Mouse (Mus musculus): ENCODE results near the gene Myo3a. TPM values are rescaled to one million over a fixed set of nuclear protein-coding genes. Genes with fewer than 3 reads are reported as not detected.
"Not testable (repeated sequence)": the region's sequence is repeated elsewhere in the genome, so short reads cannot be mapped to it uniquely, and the experiment has no call there.

Myo3a gene
- polyA plus RNA-seq, 1 experiment from 2014 or later: not detected

- WGBS: 47% methylated on average over 1 of the region's 1 CpGs
- ATAC-seq (ENCODE audit: low read depth): no peak
- no peak overlapping the region for H3K27ac ChIP-seq (replicated peaks; ENCODE audit: low read depth, low read length)
- no peaks in the 10 kb centered on the region for H3K9me3 ChIP-seq (ENCODE audit: control insufficient read depth, low read length)
- H3K4me3 ChIP-seq (ENCODE audit: low read depth, low read length): no peak overlapping the region
- no peaks in the 10 kb centered on the region for H3K4me1 ChIP-seq (ENCODE audit: control insufficient read depth, insufficient read depth, low read length)
- no peaks in the 10 kb centered on the region for H3K27me3 ChIP-seq (replicated peaks; ENCODE audit: control insufficient read depth, insufficient read depth, low read length)
- H3K36me3 ChIP-seq (ENCODE audit: control insufficient read depth, insufficient read depth, low read length): no peaks in the 10 kb centered on the region
- no peak for DNase-seq (ENCODE audit: low spot score)
- no peak overlapping the region for H3K4me2 ChIP-seq (ENCODE audit: low read depth, low read length)
- no peak overlapping the region for H3K9ac ChIP-seq (ENCODE audit: low read depth, low read length)
These were observed 70.6 kb downstream of the Myo3a start for GRCm38 (mm10) chr2:22297913-22298312.

GRCm38 (mm10) chr2:22338269-22338857 is 111.1 kb downstream of the Myo3a start:
- Histone ChIP-seq H3K36me3 (ENCODE audit: control insufficient read depth, insufficient read depth, low read length) (no peaks in the 10 kb centered on the region), H3K27me3 (replicated peaks; ENCODE audit: control insufficient read depth, insufficient read depth, low read length) (no peaks in the 10 kb centered on the region), H3K27ac (replicated peaks; ENCODE audit: low read depth, low read length) (no peak overlapping the region), H3K9ac (ENCODE audit: low read depth, low read length) (peak overlapping the region; percentile 54), H3K4me1 (ENCODE audit: control insufficient read depth, insufficient read depth, low read length) (no peaks in the 10 kb centered on the region), H3K4me2 (ENCODE audit: low read depth, low read length) (peak overlapping the region; percentile 76), H3K9me3 (ENCODE audit: control insufficient read depth, low read length) (no peaks in the 10 kb centered on the region), H3K4me3 (ENCODE audit: low read depth, low read length) (peak overlapping the region; percentile 38)
- WGBS: 13% methylated on average over 10 of the region's 32 CpGs
- ATAC-seq (ENCODE audit: low read depth): peak; percentile 85; the same call in 1 of the 2 replicates
- peak; percentile 32 for DNase-seq (ENCODE audit: low spot score)

GRCm38 (mm10) chr2:22410511-22410910 is 183.2 kb downstream of the Myo3a start:
- H3K4me3 ChIP-seq (ENCODE audit: low read depth, low read length); ATAC-seq (ENCODE audit: low read depth); H3K9ac ChIP-seq (ENCODE audit: low read depth, low read length); DNase-seq (ENCODE audit: low spot score); H3K27me3 ChIP-seq (replicated peaks; ENCODE audit: control insufficient read depth, insufficient read depth, low read length); H3K9me3 ChIP-seq (ENCODE audit: control insufficient read depth, low read length); H3K4me1 ChIP-seq (ENCODE audit: control insufficient read depth, insufficient read depth, low read length); H3K4me2 ChIP-seq (ENCODE audit: low read depth, low read length); H3K27ac ChIP-seq (replicated peaks; ENCODE audit: low read depth, low read length); H3K36me3 ChIP-seq (ENCODE audit: control insufficient read depth, insufficient read depth, low read length): not testable (repeated sequence)
- WGBS: 94% methylated on average over 11 of the region's 11 CpGs

GRCm38 (mm10) chr2:22548421-22548820 is 321.1 kb downstream of the Myo3a start:
- Histone ChIP-seq H3K4me2 (ENCODE audit: low read depth, low read length) (no peak overlapping the region), H3K9ac (ENCODE audit: low read depth, low read length) (no peak overlapping the region), H3K27ac (replicated peaks; ENCODE audit: low read depth, low read length) (no peak overlapping the region), H3K4me3 (ENCODE audit: low read depth, low read length) (no peak overlapping the region), H3K4me1 (ENCODE audit: control insufficient read depth, insufficient read depth, low read length) (no peaks in the 10 kb centered on the region), H3K36me3 (ENCODE audit: control insufficient read depth, insufficient read depth, low read length) (no peaks in the 10 kb centered on the region), H3K9me3 (ENCODE audit: control insufficient read depth, low read length) (no peaks in the 10 kb centered on the region), H3K27me3 (replicated peaks; ENCODE audit: control insufficient read depth, insufficient read depth, low read length) (no peaks in the 10 kb centered on the region)
- ATAC-seq (ENCODE audit: low read depth): no peak
- WGBS: 87% methylated on average over 6 of the region's 6 CpGs
- DNase-seq (ENCODE audit: low spot score): no peak

- ATAC-seq (ENCODE audit: low read depth): peak; percentile 82
- 85% methylated on average over 14 of the region's 14 CpGs for WGBS
- H3K9me3 ChIP-seq (ENCODE audit: control insufficient read depth, low read length): not testable (repeated sequence)
These were observed 360.3 kb downstream of the Myo3a start for GRCm38 (mm10) chr2:22587469-22588169.

GRCm38 (mm10) chr2:22588170-22588541 is 360.9 kb downstream of the Myo3a start:
- H3K4me3 ChIP-seq (ENCODE audit: low read depth, low read length); DNase-seq (ENCODE audit: low spot score); H3K9me3 ChIP-seq (ENCODE audit: control insufficient read depth, low read length); H3K9ac ChIP-seq (ENCODE audit: low read depth, low read length); H3K27ac ChIP-seq (replicated peaks; ENCODE audit: low read depth, low read length); H3K27me3 ChIP-seq (replicated peaks; ENCODE audit: control insufficient read depth, insufficient read depth, low read length); H3K4me1 ChIP-seq (ENCODE audit: control insufficient read depth, insufficient read depth, low read length); H3K4me2 ChIP-seq (ENCODE audit: low read depth, low read length); H3K36me3 ChIP-seq (ENCODE audit: control insufficient read depth, insufficient read depth, low read length): not testable (repeated sequence)
- WGBS: 83% methylated on average over 5 of the region's 5 CpGs
- peak; percentile 44 for ATAC-seq (ENCODE audit: low read depth)

More at GRCm38 (mm10) chr2:22587469-22588169, 360.3 kb downstream of the Myo3a start:
- H3K4me3 ChIP-seq (ENCODE audit: low read depth, low read length); DNase-seq (ENCODE audit: low spot score); H3K36me3 ChIP-seq (ENCODE audit: control insufficient read depth, insufficient read depth, low read length); H3K27me3 ChIP-seq (replicated peaks; ENCODE audit: control insufficient read depth, insufficient read depth, low read length); H3K9ac ChIP-seq (ENCODE audit: low read depth, low read length); H3K4me1 ChIP-seq (ENCODE audit: control insufficient read depth, insufficient read depth, low read length); H3K4me2 ChIP-seq (ENCODE audit: low read depth, low read length); H3K27ac ChIP-seq (replicated peaks; ENCODE audit: low read depth, low read length): not testable (repeated sequence)

- H3K36me3 ChIP-seq (ENCODE audit: control insufficient read depth, insufficient read depth, low read length); H3K4me1 ChIP-seq (ENCODE audit: control insufficient read depth, insufficient read depth, low read length); H3K27ac ChIP-seq (replicated peaks; ENCODE audit: low read depth, low read length); H3K27me3 ChIP-seq (replicated peaks; ENCODE audit: control insufficient read depth, insufficient read depth, low read length); H3K9me3 ChIP-seq (ENCODE audit: control insufficient read depth, low read length); H3K4me2 ChIP-seq (ENCODE audit: low read depth, low read length); H3K4me3 ChIP-seq (ENCODE audit: low read depth, low read length); DNase-seq (ENCODE audit: low spot score); H3K9ac ChIP-seq (ENCODE audit: low read depth, low read length): not testable (repeated sequence)
- 74% methylated on average over 12 of the region's 12 CpGs for WGBS
- ATAC-seq (ENCODE audit: low read depth): peak; percentile 94
These were observed 361.5 kb downstream of the Myo3a start for GRCm38 (mm10) chr2:22588673-22589381.

- H3K27ac ChIP-seq (replicated peaks; ENCODE audit: low read depth, low read length); DNase-seq (ENCODE audit: low spot score); H3K9me3 ChIP-seq (ENCODE audit: control insufficient read depth, low read length); H3K27me3 ChIP-seq (replicated peaks; ENCODE audit: control insufficient read depth, insufficient read depth, low read length); H3K4me2 ChIP-seq (ENCODE audit: low read depth, low read length); H3K9ac ChIP-seq (ENCODE audit: low read depth, low read length); H3K36me3 ChIP-seq (ENCODE audit: control insufficient read depth, insufficient read depth, low read length); H3K4me1 ChIP-seq (ENCODE audit: control insufficient read depth, insufficient read depth, low read length); H3K4me3 ChIP-seq (ENCODE audit: low read depth, low read length): not testable (repeated sequence)
- ATAC-seq (ENCODE audit: low read depth): peak; percentile 89
- WGBS: 89% methylated on average over 16 of the region's 17 CpGs
These were observed 362.3 kb downstream of the Myo3a start for GRCm38 (mm10) chr2:22589382-22590205.
